Mouse (Mus musculus) midbrain, embryonic 11.5 days (tissue): ENCODE results near the gene Lmod3. TPM values are rescaled to one million over a fixed set of nuclear protein-coding genes. Genes with fewer than 3 reads are reported as not detected.
A peak's percentile ranks its signal among the peaks of the same experiment; 100 is the strongest.

Source experiments
- ATAC-seq: fragments of 200-750 bp; cut with Nextera tagmentation; 2 replicates; pipeline ENCODE4 v1.8.0; 2017; ENCODE audit warnings: moderate TSS enrichment, moderate library complexity; ENCODE audit not compliant: low FRiP score
- DNase-seq: peaks from one replicate; pipeline ENCODE4 v3.0.0; 2015; ENCODE audit warnings: low spot score; ENCODE audit errors: missing footprints
- H3K27ac ChIP-seq: fragments of 300-500 bp; sonication (generic); 2 replicates; pipeline ENCODE4 v1.5.1; 2014; ENCODE audit warnings: low read depth, low read length
- H3K27me3 ChIP-seq: fragments of 300-500 bp; sonication (generic); 2 replicates; pipeline ENCODE4 v1.6.1; 2014; ENCODE audit warnings: mild to moderate bottlenecking, low read length, moderate library complexity, mixed read lengths; ENCODE audit not compliant: control insufficient read depth, insufficient read depth
- H3K36me3 ChIP-seq: fragments of 300-500 bp; sonication (generic); 2 replicates; pipeline ENCODE4 v1.6.1; 2014; ENCODE audit warnings: mild to moderate bottlenecking, low read length, moderate library complexity, mixed read lengths; ENCODE audit not compliant: control insufficient read depth, insufficient read depth
- H3K4me1 ChIP-seq: fragments of 300-500 bp; sonication (generic); 2 replicates; pipeline ENCODE4 v1.6.1; 2014; ENCODE audit warnings: low read length; ENCODE audit not compliant: control insufficient read depth, insufficient read depth
- H3K4me2 ChIP-seq: fragments of 300-500 bp; sonication (generic); 2 replicates; pipeline ENCODE4 v1.6.1; 2014; ENCODE audit warnings: mild to moderate bottlenecking, moderate library complexity
- H3K4me3 ChIP-seq: fragments of 300-500 bp; sonication (generic); 2 replicates; pipeline ENCODE4 v1.5.1; 2014; ENCODE audit warnings: low read depth, low read length
- H3K9ac ChIP-seq: fragments of 300-500 bp; sonication (generic); 2 replicates; pipeline ENCODE4 v1.6.1; 2014; ENCODE audit warnings: low read length
- H3K9me3 ChIP-seq: fragments of 300-500 bp; sonication (generic); 2 replicates; pipeline ENCODE4 v1.6.1; 2016; ENCODE audit warnings: low read length; ENCODE audit not compliant: control insufficient read depth
- WGBS: fragments of 180-500 bp; shearing (Covaris S2); extraction: QIAGEN DNeasy Blood & Tissue Kit; methylation state at CpG from one replicate; pipeline ENCODE4 v1.1.7; 2014; 5-methylcytosine and 5-hydroxymethylcytosine counted together
- polyA plus RNA-seq: library from polyadenylated mRNA; unstranded; fragments of >200 nt; fragmentation: Nextera tagmentation; extraction: Ambion mirVana; gene quantifications from 2 replicates; pipeline ENCODE4 v1.2.1, GENCODE M21; 2014

Lmod3 gene
- polyA plus RNA-seq, 1 experiment from 2014 or later = 0.08 TPM

GRCm38 (mm10) chr6:97292096-97292495, 39.5 kb upstream of the Lmod3 start:
- 99% methylated on average over 3 of the region's 3 CpGs for WGBS
- H3K27me3 ChIP-seq = no peaks in the 10 kb centered on the region

GRCm38 (mm10) chr6:97291159-97291908, 38.8 kb upstream of the Lmod3 start:
- 80% methylated on average over 21 of the region's 21 CpGs for WGBS
- Histone ChIP-seq H3K27me3 (no peaks in the 10 kb centered on the region), H3K4me1 (no peaks in the 10 kb centered on the region), H3K27ac (no peak overlapping the region), H3K4me2 (no peak overlapping the region), H3K36me3 (peaks cover 15% of the 10 kb centered on the region), H3K9me3 (no peaks in the 10 kb centered on the region), H3K4me3 (no peak overlapping the region), H3K9ac (no peak overlapping the region)
- DNase-seq (peak; percentile 60), ATAC-seq (no peak)

More at GRCm38 (mm10) chr6:97292096-97292495, 39.5 kb upstream of the Lmod3 start:
- Histone ChIP-seq H3K9ac (no peak overlapping the region), H3K9me3 (no peaks in the 10 kb centered on the region), H3K36me3 (peaks cover 18% of the 10 kb centered on the region), H3K4me1 (no peaks in the 10 kb centered on the region), H3K4me3 (no peak overlapping the region), H3K27ac (no peak overlapping the region), H3K4me2 (no peak overlapping the region)
- peak; percentile 62 for DNase-seq
- ATAC-seq = no peak

GRCm38 (mm10) chr6:97290687-97291086, 38.1 kb upstream of the Lmod3 start:
- DNase-seq (no peak), ATAC-seq (no peak)
- no peaks in the 10 kb centered on the region for H3K4me1 ChIP-seq
- H3K36me3 ChIP-seq = peaks cover 11% of the 10 kb centered on the region
- H3K27me3 ChIP-seq = no peaks in the 10 kb centered on the region
- no peak overlapping the region for H3K4me2 ChIP-seq
- H3K9me3 ChIP-seq = no peaks in the 10 kb centered on the region
- no peak overlapping the region for H3K27ac ChIP-seq
- H3K9ac ChIP-seq = no peak overlapping the region
- no peak overlapping the region for H3K4me3 ChIP-seq
- 83% methylated on average over 3 of the region's 3 CpGs for WGBS

DNA sequence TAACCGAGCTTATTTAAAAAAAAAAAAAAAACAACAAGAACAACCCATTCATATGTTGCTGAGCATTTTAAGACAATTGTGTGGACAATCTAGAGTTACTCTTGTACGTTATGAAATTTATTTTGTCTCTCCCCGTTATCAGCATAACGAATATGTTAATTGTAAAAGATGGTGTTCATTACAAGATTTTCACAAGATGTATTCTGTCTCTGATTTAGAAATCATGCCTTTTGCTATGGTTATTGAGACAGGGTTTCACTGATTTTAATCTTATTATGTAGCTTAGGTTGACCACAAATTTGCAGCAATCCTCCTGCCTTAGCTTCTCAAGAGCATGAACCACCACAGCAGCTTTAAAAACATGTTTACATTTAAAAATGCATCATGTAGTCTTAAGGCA, 37.3 kb upstream of the Lmod3 start:
- 91% methylated on average over 4 of the region's 4 CpGs for WGBS
- no peak overlapping the region for H3K4me3 ChIP-seq
- no peak for ATAC-seq
- H3K27ac ChIP-seq = no peak overlapping the region
- H3K9me3 ChIP-seq = no peaks in the 10 kb centered on the region
- H3K27me3 ChIP-seq = no peaks in the 10 kb centered on the region
- peaks cover 4% of the 10 kb centered on the region for H3K36me3 ChIP-seq
- no peaks in the 10 kb centered on the region for H3K4me1 ChIP-seq
- peak; percentile 82 for DNase-seq
- H3K9ac ChIP-seq = no peak overlapping the region
- no peak overlapping the region for H3K4me2 ChIP-seq

DNA sequence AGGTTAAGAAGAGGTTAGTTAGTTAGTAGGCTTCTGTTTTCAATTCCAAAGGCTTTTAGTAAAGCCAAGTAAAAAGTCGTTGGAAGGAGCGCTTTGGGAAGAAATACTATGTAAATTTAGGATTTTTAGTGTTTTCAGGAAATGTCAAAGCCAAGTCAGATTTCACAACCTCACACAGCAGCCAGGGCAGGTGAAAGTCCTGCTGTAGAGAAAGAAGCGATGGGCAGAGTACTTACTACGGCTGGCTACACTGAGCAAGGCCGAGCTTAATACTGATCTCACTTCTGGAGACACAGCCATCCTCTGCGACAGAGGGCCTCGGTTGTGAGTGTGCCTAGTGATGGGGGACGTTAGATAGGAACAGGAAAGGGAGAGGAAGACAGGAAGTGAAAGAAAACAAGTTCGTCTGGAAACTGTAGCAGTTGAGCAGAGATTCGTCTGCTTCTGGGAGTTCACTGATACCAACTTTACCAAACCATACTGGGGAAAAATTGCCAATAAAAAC, 36.8 kb upstream of the Lmod3 start:
- WGBS = 81% methylated on average over 10 of the region's 10 CpGs
- peak; percentile 57 for DNase-seq

DNA sequence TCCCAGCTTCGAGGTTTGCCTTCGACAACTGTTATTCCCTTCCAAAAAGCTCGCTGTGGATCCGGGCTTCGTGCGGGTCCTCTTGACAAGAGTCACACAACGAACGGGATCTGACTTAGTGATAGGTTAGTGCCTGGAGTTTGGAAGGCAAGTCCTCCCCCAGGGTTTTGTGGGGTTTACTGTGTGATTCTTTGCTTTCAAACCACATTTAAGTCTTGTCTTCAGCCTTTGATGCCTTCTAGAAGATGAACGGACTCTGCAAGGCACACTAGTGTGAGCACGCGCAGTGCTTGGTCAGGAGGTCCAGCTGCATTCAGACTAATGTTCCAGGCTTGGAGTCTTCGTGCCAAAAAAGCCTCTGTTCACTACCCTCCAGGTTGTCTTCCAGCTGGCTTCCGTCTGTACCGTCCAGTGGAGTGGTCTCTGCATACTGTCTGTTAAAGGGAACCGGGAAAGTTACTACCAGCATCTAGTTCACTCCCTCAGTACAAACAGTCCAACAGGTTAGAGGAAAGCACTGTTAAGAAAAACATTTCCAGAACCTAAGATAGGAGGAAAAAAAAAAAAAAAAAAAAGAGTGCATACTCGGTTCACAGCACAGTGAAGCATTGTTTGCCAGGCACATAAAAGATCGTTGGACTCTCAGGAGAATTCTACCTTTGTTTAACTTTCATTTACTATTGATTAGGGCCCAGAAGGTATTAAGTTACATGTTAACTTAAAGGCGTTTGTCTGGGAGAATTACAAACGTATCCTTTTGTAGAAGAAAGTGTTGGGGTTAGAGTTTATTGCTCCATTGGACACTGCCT, 35.7 kb upstream of the Lmod3 start:
- H3K4me1 ChIP-seq = no peaks in the 10 kb centered on the region
- H3K4me2 ChIP-seq = no peak overlapping the region
- DNase-seq (peak; percentile 53), ATAC-seq (no peak)
- no peaks in the 10 kb centered on the region for H3K27me3 ChIP-seq
- no peaks in the 10 kb centered on the region for H3K9me3 ChIP-seq
- 87% methylated on average over 19 of the region's 19 CpGs for WGBS
- H3K27ac ChIP-seq = no peak overlapping the region
- H3K9ac ChIP-seq = no peak overlapping the region
- H3K4me3 ChIP-seq = no peak overlapping the region
- peaks cover 2% of the 10 kb centered on the region for H3K36me3 ChIP-seq

More for the DNA sequence above, 36.8 kb upstream of the Lmod3 start:
- Histone ChIP-seq H3K27ac (no peak overlapping the region), H3K4me3 (no peak overlapping the region), H3K27me3 (no peaks in the 10 kb centered on the region), H3K9ac (no peak overlapping the region), H3K9me3 (no peaks in the 10 kb centered on the region), H3K4me1 (no peaks in the 10 kb centered on the region), H3K36me3 (peaks cover 2% of the 10 kb centered on the region), H3K4me2 (no peak overlapping the region)
- no peak for ATAC-seq

- H3K9me3 ChIP-seq = no peaks in the 10 kb centered on the region
- ATAC-seq = no peak
- WGBS = 95% methylated on average over 5 of the region's 5 CpGs
Observed at GRCm38 (mm10) chr6:97286332-97286731, 33.8 kb upstream of the Lmod3 start.

GRCm38 (mm10) chr6:97283676-97284075, 31.1 kb upstream of the Lmod3 start:
- no peaks in the 10 kb centered on the region for H3K9me3 ChIP-seq
- no peak for ATAC-seq
- no peak overlapping the region for H3K4me2 ChIP-seq
- DNase-seq = no peak
- no peak overlapping the region for H3K27ac ChIP-seq
- no peak overlapping the region for H3K9ac ChIP-seq
- no peaks in the 10 kb centered on the region; the same call in 1 of the 2 replicates for H3K36me3 ChIP-seq
- H3K27me3 ChIP-seq = no peaks in the 10 kb centered on the region
- 95% methylated on average over 1 of the region's 1 CpGs for WGBS
- no peaks in the 10 kb centered on the region for H3K4me1 ChIP-seq
- no peak overlapping the region for H3K4me3 ChIP-seq

More at GRCm38 (mm10) chr6:97286332-97286731, 33.8 kb upstream of the Lmod3 start:
- Histone ChIP-seq H3K4me1 (no peaks in the 10 kb centered on the region), H3K27me3 (no peaks in the 10 kb centered on the region), H3K9ac (no peak overlapping the region), H3K36me3 (no peaks in the 10 kb centered on the region; the same call in 1 of the 2 replicates), H3K4me2 (no peak overlapping the region), H3K4me3 (no peak overlapping the region), H3K27ac (no peak overlapping the region)
- DNase-seq = peak; percentile 31

- no peak for ATAC-seq
- Histone ChIP-seq H3K9ac (no peak overlapping the region), H3K27me3 (no peaks in the 10 kb centered on the region), H3K27ac (no peak overlapping the region), H3K4me2 (no peak overlapping the region), H3K9me3 (no peaks in the 10 kb centered on the region), H3K4me3 (no peak overlapping the region), H3K36me3 (no peaks in the 10 kb centered on the region), H3K4me1 (peaks cover 4% of the 10 kb centered on the region; the same call in 1 of the 2 replicates)
- WGBS = 33% methylated on average over 6 of the region's 6 CpGs
- DNase-seq = no peak
Observed at GRCm38 (mm10) chr6:97278878-97279277, 26.3 kb upstream of the Lmod3 start.
